In genomic region chr5:121329333-121330058, GRCm38 (mm10) we compare ENCODE assay signal across 8 mouse cellular contexts. TPM values are rescaled to one million over a fixed set of nuclear protein-coding genes. Genes with fewer than 3 reads are reported as not detected.
A peak's percentile ranks its signal among the peaks of the same experiment; 100 is the strongest.
DNase-seq lines count a peak whose midpoint lies in the region; ATAC-seq and TF ChIP-seq lines count a peak whose summit lies in the region.

No protein-coding gene starts in this region.

- no peak for DNase-seq in thymus, adult 2 months
- DNase-seq in thymus, postnatal 4 days, result no peak
- peak; percentile 67 for DNase-seq in lung, postnatal 36 days
- no peak for DNase-seq in embryo, embryonic 10 days (ENCODE audit: low spot score)
- no peak for DNase-seq in right cerebral cortex, postnatal 25 days
- DNase-seq in layer of hippocampus, adult 8-10 months (ENCODE audit: low spot score in 2 of 2), result no peak

- H3K27ac ChIP-seq in thymus, adult 2 months (ENCODE audit: control insufficient read depth, insufficient read depth, low read length), result peak overlapping the region; percentile 82
- H3K27ac ChIP-seq in heart, embryonic 13.5 days (replicated peaks), result peak overlapping the region; percentile 77
- peak overlapping the region; percentile 74 for H3K27ac ChIP-seq in kidney, embryonic 16.5 days (ENCODE audit: low read length)

- TF ChIP-seq POLR2A in thymus, adult 2 months (IDR thresholded peaks at IDR 0.05; ENCODE audit: control insufficient read depth, extremely low read depth, insufficient read depth, low read length, poor library complexity), result no peak

- H3K9ac ChIP-seq in heart, embryonic 13.5 days, result peak overlapping the region; percentile 76
- peak overlapping the region; percentile 54 for H3K9ac ChIP-seq in kidney, embryonic 16.5 days (replicated peaks; ENCODE audit: low read length)

- H3K4me1 ChIP-seq in thymus, adult 2 months (replicated peaks; ENCODE audit: control insufficient read depth, insufficient read depth, low read length), result peaks cover 7% of the 10 kb centered on the region
- no peaks in the 10 kb centered on the region for H3K4me1 ChIP-seq in heart, embryonic 13.5 days
- no peaks in the 10 kb centered on the region for H3K4me1 ChIP-seq in kidney, embryonic 16.5 days (ENCODE audit: insufficient read depth, low read length)

- peak overlapping the region; percentile 62 for H3K4me3 ChIP-seq in thymus, adult 2 months (ENCODE audit: control insufficient read depth, insufficient read depth, low read length)
- peak overlapping the region; percentile 39 for H3K4me3 ChIP-seq in heart, embryonic 13.5 days
- peak overlapping the region; percentile 38 for H3K4me3 ChIP-seq in kidney, embryonic 16.5 days (ENCODE audit: low read length)

- peaks cover 46% of the 10 kb centered on the region for H3K36me3 ChIP-seq in thymus, adult 2 months (ENCODE audit: control insufficient read depth, insufficient read depth, low read length)
- peaks cover 90% of the 10 kb centered on the region for H3K36me3 ChIP-seq in heart, embryonic 13.5 days
- peaks cover 60% of the 10 kb centered on the region for H3K36me3 ChIP-seq in kidney, embryonic 16.5 days (ENCODE audit: insufficient read depth, low read length)

- no peak for ATAC-seq in heart, embryonic 13.5 days (ENCODE audit: extremely low read depth, insufficient number of reproducible peaks, low FRiP score, low TSS enrichment)
- peak; percentile 39; the same call in 1 of the 2 replicates for ATAC-seq in kidney, embryonic 16.5 days (ENCODE audit: low FRiP score, low TSS enrichment)

- H3K9me3 ChIP-seq in heart, embryonic 13.5 days, result no peaks in the 10 kb centered on the region
- no peaks in the 10 kb centered on the region for H3K9me3 ChIP-seq in kidney, embryonic 16.5 days (ENCODE audit: low read length)

- 64% methylated on average over 11 of the region's 11 CpGs for WGBS in thymus, adult 2 months
- 66% methylated on average over 11 of the region's 11 CpGs for WGBS in heart, embryonic 13.5 days
- WGBS in kidney, embryonic 16.5 days, result 68% methylated on average over 11 of the region's 11 CpGs

- no peaks in the 10 kb centered on the region for H3K27me3 ChIP-seq in thymus, adult 2 months (ENCODE audit: control insufficient read depth, insufficient read depth, low read length)
- no peaks in the 10 kb centered on the region for H3K27me3 ChIP-seq in heart, embryonic 13.5 days (replicated peaks)
- no peaks in the 10 kb centered on the region for H3K27me3 ChIP-seq in kidney, embryonic 16.5 days (ENCODE audit: insufficient read depth, low read length)

- H3K4me2 ChIP-seq in heart, embryonic 13.5 days, result peak overlapping the region; percentile 60
- H3K4me2 ChIP-seq in kidney, embryonic 16.5 days (replicated peaks; ENCODE audit: low read depth, low read length), result peak overlapping the region; percentile 45

- no peak for TF ChIP-seq CTCF in thymus, adult 2 months (IDR thresholded peaks at IDR 0.05; ENCODE audit: borderline replicate concordance, control insufficient read depth, extremely low read depth, insufficient read depth, low read length, poor library complexity)

RNA-seq across cellular contexts. Expression of gene Trafd1, which starts 55.9 kb away (rescaled TPM):
- polyA plus RNA-seq in thymus, adult 2 months (2012; rRNA removed), result 95.3 and 117 TPM in 2 replicates
- 69.5 and 76.5 TPM in 2 replicates for polyA plus RNA-seq in heart, embryonic 13.5 days (2015; fragmentation: Nextera tagmentation; extraction: Ambion mirVana)
- 60.6 and 67.1 TPM in 2 replicates for polyA plus RNA-seq in kidney, embryonic 16.5 days (2015; fragmentation: Nextera tagmentation; extraction: Ambion mirVana)
- 10 to 100 TPM; 71.6 to 88.3 (median 78.0) TPM for total RNA-seq in layer of hippocampus, adult 8-10 months (2022)
